15 mouse cellular contexts compared by ENCODE assay signal in the genomic region with DNA sequence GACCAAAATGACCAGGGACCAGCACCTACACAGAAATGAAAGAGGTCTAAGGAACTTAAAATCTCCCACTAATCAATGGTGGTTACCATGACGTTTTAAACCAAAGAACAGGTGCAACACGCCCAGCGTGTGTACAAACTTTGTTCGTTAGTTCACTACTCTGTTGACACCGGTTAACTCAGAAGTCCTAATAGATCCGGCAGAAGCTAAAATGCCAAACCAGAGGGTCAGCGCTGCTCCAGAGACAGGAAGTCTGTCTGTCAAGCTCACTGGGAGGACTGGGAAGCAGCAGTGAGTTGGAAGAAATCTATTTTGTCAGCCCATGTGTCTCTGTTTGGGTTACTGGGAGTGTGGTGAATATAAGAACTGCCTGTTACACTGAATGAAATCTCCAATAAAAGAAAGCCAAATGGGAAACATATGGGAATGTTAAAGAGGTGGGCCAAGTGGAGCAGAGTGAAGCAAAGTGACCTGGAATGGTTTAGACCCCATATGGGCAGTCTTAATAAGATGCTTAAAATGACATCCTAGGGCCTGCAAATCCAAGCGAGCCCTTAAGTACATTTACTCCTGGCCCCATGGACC.
DNase-seq lines count a peak whose midpoint lies in the region; ATAC-seq and TF ChIP-seq lines count a peak whose summit lies in the region.
"Had no signal": no experiment of that assay in that cellular context is flagged by ENCODE, and none has a peak within 500 bp of the region (broad histone marks: within the 10 kb centered on the region; RNA-seq: fewer than 3 reads in every experiment).

No protein-coding gene starts in this region.

- 0 out of 2 replicates have a peak overlapping the region, but pooled peaks have one; percentile 12 for H3K4me2 ChIP-seq in liver, embryonic 12.5 days
- no peak overlapping the region for H3K4me2 ChIP-seq in liver, postnatal 0 days (ENCODE audit: low read depth, low read length)
- H3K4me2 ChIP-seq: heart, embryonic 13.5 days; liver, embryonic 13.5 days; neural tube, embryonic 12.5 days had no signal

- no peaks in the 10 kb centered on the region for H3K27me3 ChIP-seq in liver, embryonic 12.5 days (replicated peaks)
- no peaks in the 10 kb centered on the region for H3K27me3 ChIP-seq in liver, postnatal 0 days (ENCODE audit: insufficient read depth, low read length)
- H3K27me3 ChIP-seq: heart, embryonic 13.5 days; liver, embryonic 13.5 days; neural tube, embryonic 12.5 days had no signal

- ATAC-seq in liver, embryonic 12.5 days, result no peak
- no peak for ATAC-seq in liver, postnatal 0 days

- H3K4me1 ChIP-seq in liver, embryonic 12.5 days, result peaks cover 33% of the 10 kb centered on the region
- 0 out of 2 replicates have a peak, but pooled peaks cover 2% of the 10 kb centered on the region for H3K4me1 ChIP-seq in liver, postnatal 0 days (ENCODE audit: insufficient read depth)
- H3K4me1 ChIP-seq: neural tube, embryonic 12.5 days had no signal

- H3K27ac ChIP-seq in liver, embryonic 12.5 days, result 0 out of 2 replicates have a peak overlapping the region, but pooled peaks have one; percentile 6
- H3K27ac ChIP-seq in liver, postnatal 0 days (ENCODE audit: low read depth), result no peak overlapping the region
- H3K27ac ChIP-seq: hindbrain, embryonic 10.5 days; liver, embryonic 13.5 days; neural tube, embryonic 12.5 days had no signal

- intact Hi-C loops in left cerebral cortex, postnatal 14 days (cut with DNase I), result no loop called here

- WGBS in liver, embryonic 12.5 days (ENCODE audit: insufficient replicate concordance), result 51% methylated on average over 8 of the region's 8 CpGs
- WGBS in liver, postnatal 0 days (ENCODE audit: insufficient replicate concordance), result 52% methylated on average over 8 of the region's 8 CpGs

- H3K9ac ChIP-seq in liver, embryonic 12.5 days, result no peak overlapping the region
- no peak overlapping the region for H3K9ac ChIP-seq in liver, postnatal 0 days (replicated peaks)
- H3K9ac ChIP-seq: heart, embryonic 13.5 days; liver, embryonic 13.5 days; neural tube, embryonic 12.5 days had no signal

- H3K36me3 ChIP-seq in liver, embryonic 12.5 days, result no peaks in the 10 kb centered on the region
- H3K36me3 ChIP-seq in liver, postnatal 0 days (replicated peaks; ENCODE audit: insufficient read depth, low read length), result no peaks in the 10 kb centered on the region
- H3K36me3 ChIP-seq: heart, embryonic 13.5 days; hindbrain, embryonic 10.5 days; liver, embryonic 13.5 days; neural tube, embryonic 12.5 days had no signal

- H3K4me3 ChIP-seq in liver, embryonic 12.5 days, result no peak overlapping the region
- H3K4me3 ChIP-seq in liver, postnatal 0 days (ENCODE audit: low read depth, low read length), result no peak overlapping the region
- H3K4me3 ChIP-seq: heart, embryonic 13.5 days; hindbrain, embryonic 10.5 days; liver, embryonic 13.5 days; neural tube, embryonic 12.5 days had no signal

- peak; percentile 45 to 49 for DNase-seq in cerebellum, adult 18-20 months
- no peak for DNase-seq in cerebellum, postnatal 4 days (ENCODE audit: low spot score in 2 of 2)
- no peak for DNase-seq in liver, postnatal 0 days
- DNase-seq in forelimb bud, embryonic 11.5 days (ENCODE audit: low read depth, low spot score), result peak; percentile 90
- DNase-seq in retina, postnatal 1 day, result peak; percentile 47
- DNase-seq in left cerebral cortex, postnatal 14 days (ENCODE audit: low spot score in 2 of 2), result no peak
- DNase-seq in testis, postnatal 10 days (ENCODE audit: low spot score), result no peak
- DNase-seq: gastrocnemius, postnatal 36 days; kidney, postnatal 10 days; liver, embryonic 13.5 days; spleen, adult 18-20 months had no signal

- no peak for TF ChIP-seq CTCF in liver, postnatal 0 days (IDR thresholded peaks at IDR 0.05; ENCODE audit: low read depth)

- no peak for TF ChIP-seq EP300 in liver, postnatal 0 days (IDR thresholded peaks at IDR 0.05; ENCODE audit: low read depth)

- H3K9me3 ChIP-seq in liver, embryonic 12.5 days (replicated peaks), result no peaks in the 10 kb centered on the region
- no peaks in the 10 kb centered on the region for H3K9me3 ChIP-seq in liver, postnatal 0 days (ENCODE audit: low read length)
- H3K9me3 ChIP-seq: hindbrain, embryonic 10.5 days; liver, embryonic 13.5 days; neural tube, embryonic 12.5 days had no signal

Comparison
In these comparisons a context has a peak if more than half of its experiments do, and no peak if none do; other contexts are left out.
1. DNase-seq: peak in cerebellum, adult 18-20 months (2 of 2), forelimb bud, embryonic 11.5 days (single experiment) and retina, postnatal 1 day (single experiment); none in cerebellum, postnatal 4 days (0 of 2), liver, postnatal 0 days (single experiment), left cerebral cortex, postnatal 14 days (0 of 2) and testis, postnatal 10 days (single experiment).